Mouse (Mus musculus) G1E (cell line): ENCODE data around the gene Cd93. TPM values are rescaled to one million over a fixed set of nuclear protein-coding genes. Genes with fewer than 3 reads are reported as not detected.
A peak's percentile ranks its signal among the peaks of the same experiment; 100 is the strongest.

ENCODE experiments used
- ATAC-seq: 2 replicates; pipeline ENCODE4 v1.8.0; 2016; ENCODE audit warnings: mild to moderate bottlenecking; ENCODE audit not compliant: insufficient number of reproducible peaks, poor library complexity, low FRiP score, severe bottlenecking; ENCODE audit errors: extremely low read depth
- DNase-seq: peaks from one replicate; pipeline ENCODE4 v3.0.0; 2012; ENCODE audit warnings: low spot score
- H3K27me3 ChIP-seq: 2 replicates; pipeline ENCODE4 v1.6.1; 2012; ENCODE audit warnings: mild to moderate bottlenecking, low read length, inconsistent platforms; ENCODE audit not compliant: insufficient read depth
- H3K36me3 ChIP-seq: replicated peaks from 2 replicates; pipeline ENCODE3; 2012; ENCODE audit warnings: mild to moderate bottlenecking, inconsistent platforms
- H3K4me1 ChIP-seq: 2 replicates; pipeline ENCODE4 v1.6.1; 2012; ENCODE audit warnings: low read depth, low read length, inconsistent platforms, mixed read lengths; ENCODE audit not compliant: insufficient read depth
- H3K4me3 ChIP-seq: 2 replicates; pipeline ENCODE4 v1.5.1; 2012; ENCODE audit warnings: low read depth, mild to moderate bottlenecking, inconsistent platforms, low read length, moderate library complexity, mixed read lengths
- H3K9me3 ChIP-seq: replicated peaks from 2 replicates; pipeline ENCODE4 v1.6.1; 2012; ENCODE audit warnings: inconsistent platforms
- CTCF ChIP-seq: IDR thresholded peaks from 2 replicates; pipeline ENCODE4 v1.5.1; 2012; ENCODE audit warnings: low read depth, low read length, inconsistent platforms, mixed read lengths
- GATA1 ChIP-seq: IDR thresholded peaks from 2 replicates; pipeline ENCODE4 v1.6.1; 2012; ENCODE audit warnings: borderline replicate concordance, low read length, inconsistent platforms, mixed read lengths
- GATA2 ChIP-seq: IDR thresholded peaks from 2 replicates; pipeline ENCODE4 v1.6.1; 2012; ENCODE audit warnings: low read depth, low read length, inconsistent platforms, borderline replicate concordance
- POLR2AphosphoS5 ChIP-seq: IDR thresholded peaks from 2 replicates; pipeline ENCODE4 v1.6.1; 2012; ENCODE audit warnings: low read depth, low read length, inconsistent platforms; ENCODE audit not compliant: insufficient replicate concordance
- TAL1 ChIP-seq: conservative IDR thresholded peaks from 2 replicates; pipeline ENCODE4 v1.6.1; 2012; ENCODE audit warnings: low read depth, low read length, inconsistent platforms, mixed read lengths
- polyA plus RNA-seq: library from polyadenylated mRNA; stranded (reverse); fragments of >175 nt; gene quantifications from 2 replicates; pipeline ENCODE4 v1.2.3, GENCODE M21; 2012
- total RNA-seq, 2 experiments: library from RNA; stranded (forward) in 1 of 2; stranded (reverse) in 1 of 2; fragments of 200-1000 nt in 1 of 2; fragments of >200 nt in 1 of 2; fragmentation: Nextera tagmentation in 1 of 2; gene quantifications; 2 replicates each; pipeline ENCODE4 v1.2.3; 2014 to 2017

The Cd93 gene
- total and polyA plus RNA-seq, 3 experiments: 0.01 to 0.11 TPM; not detected in 1

DNA sequence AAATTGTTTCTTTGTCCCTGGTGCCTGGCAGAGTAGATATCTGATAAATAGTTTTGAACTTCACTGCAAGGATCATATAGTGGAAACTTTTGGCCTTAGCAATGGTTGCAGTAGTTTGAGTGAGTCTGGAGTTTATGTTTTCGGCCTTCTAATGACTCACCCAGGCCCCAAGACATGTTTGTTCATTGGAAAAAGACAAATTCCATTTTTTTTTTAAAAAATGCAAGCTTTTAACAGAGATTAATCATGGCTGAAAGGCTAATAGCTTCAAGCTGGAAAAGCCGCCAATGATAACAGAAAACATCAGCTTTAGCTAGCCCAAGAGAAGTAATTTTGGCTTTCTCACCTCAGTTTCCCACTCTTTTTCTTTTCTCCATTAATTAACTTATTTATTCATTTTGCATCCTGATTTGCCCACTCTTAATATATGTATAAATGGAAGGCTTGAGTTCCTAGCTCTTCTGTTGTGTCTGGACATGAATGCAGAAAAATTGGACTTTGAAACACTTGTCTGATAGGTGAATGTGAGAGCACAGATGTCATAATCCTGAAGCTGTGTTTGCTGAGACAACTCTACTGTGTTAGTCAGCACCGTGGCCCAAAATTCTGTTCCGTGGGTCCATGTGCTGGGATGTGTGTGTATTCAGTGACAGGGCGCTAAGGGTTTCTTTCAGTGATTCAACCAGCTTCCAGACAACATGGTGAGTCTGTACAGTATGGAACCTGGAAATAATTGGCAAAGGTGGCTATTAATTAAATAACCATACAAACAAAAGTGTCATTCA is 44.3 kb downstream of the Cd93 start:
- H3K36me3 ChIP-seq: no peaks in the 10 kb centered on the region
- H3K4me1 ChIP-seq: no peaks in the 10 kb centered on the region
- no peaks in the 10 kb centered on the region for H3K27me3 ChIP-seq
- H3K4me3 ChIP-seq: no peak overlapping the region
- DNase-seq (no peak), ATAC-seq (no peak)
- peaks cover 57% of the 10 kb centered on the region for H3K9me3 ChIP-seq
- TF ChIP-seq GATA1 (no peak), TAL1 (no peak), GATA2 (no peak), CTCF (no peak), POLR2AphosphoS5 (no peak)

DNA sequence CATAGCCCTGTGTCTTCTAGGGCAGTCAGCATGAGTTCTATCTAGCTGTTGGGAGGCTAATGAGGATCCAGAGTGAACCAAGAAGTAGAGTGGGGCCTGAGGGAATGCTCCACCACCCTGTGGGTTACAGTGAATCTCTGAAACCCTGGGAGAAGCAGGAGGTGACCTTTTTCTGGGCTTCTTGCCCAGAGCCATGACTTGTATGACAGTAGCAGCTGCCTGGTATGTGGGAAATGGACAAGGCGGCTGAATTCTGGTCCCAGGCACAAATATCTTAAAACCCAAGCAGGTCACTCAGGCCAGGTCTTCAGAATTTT is 45.6 kb downstream of the Cd93 start:
- H3K4me1 ChIP-seq: no peaks in the 10 kb centered on the region
- TF ChIP-seq GATA2 (no peak), TAL1 (no peak), CTCF (no peak), POLR2AphosphoS5 (no peak), GATA1 (no peak)
- DNase-seq (no peak), ATAC-seq (no peak)
- H3K4me3 ChIP-seq: no peak overlapping the region
- no peaks in the 10 kb centered on the region for H3K27me3 ChIP-seq
- peaks cover 57% of the 10 kb centered on the region for H3K9me3 ChIP-seq
- H3K36me3 ChIP-seq: no peaks in the 10 kb centered on the region

DNA sequence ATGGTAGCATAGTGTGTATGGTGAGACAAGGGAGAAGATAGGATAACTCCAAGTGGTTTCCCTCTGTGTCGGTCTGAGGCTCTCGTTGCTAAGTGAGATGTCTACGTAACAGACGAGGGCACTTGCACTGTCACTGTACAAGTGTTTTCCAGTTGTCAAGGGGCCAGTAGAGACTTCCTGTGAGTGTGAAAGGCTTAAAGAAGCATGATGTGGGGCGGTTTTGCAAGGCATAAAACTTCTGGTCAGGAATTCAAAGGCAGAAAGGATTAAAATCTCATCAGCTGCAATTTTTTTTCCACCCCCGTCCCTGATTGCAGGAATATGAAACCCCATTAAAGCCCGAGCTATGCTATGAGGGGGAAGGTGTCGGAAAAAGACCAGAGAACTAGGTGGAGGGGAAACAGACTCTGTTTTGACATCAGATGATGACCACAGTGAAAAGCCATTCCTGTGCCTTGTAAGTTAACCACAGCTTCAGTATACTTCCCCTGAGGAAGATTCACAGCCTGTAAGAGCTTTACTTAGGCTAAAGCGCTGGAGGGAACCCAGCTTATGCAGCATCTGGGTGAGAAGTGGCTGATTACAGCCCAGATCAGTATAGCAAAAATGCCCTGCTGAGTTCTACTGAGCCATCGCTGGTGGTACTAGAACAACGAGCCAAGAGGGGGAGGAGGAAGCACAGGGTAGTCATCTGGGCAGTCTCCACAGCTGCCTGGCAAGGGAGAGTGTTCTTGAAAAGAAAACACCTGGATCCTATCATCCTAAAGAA is 46.2 kb downstream of the Cd93 start:
- no peak for ATAC-seq
- DNase-seq: no peak
- Histone ChIP-seq H3K4me1 (no peaks in the 10 kb centered on the region), H3K27me3 (no peaks in the 10 kb centered on the region), H3K36me3 (no peaks in the 10 kb centered on the region), H3K9me3 (peaks cover 58% of the 10 kb centered on the region), H3K4me3 (no peak overlapping the region)
- TF ChIP-seq POLR2AphosphoS5: no peak
- TF ChIP-seq GATA2: no peak
- TF ChIP-seq GATA1: no peak
- TF ChIP-seq CTCF: no peak
- no peak for TF ChIP-seq TAL1

DNA sequence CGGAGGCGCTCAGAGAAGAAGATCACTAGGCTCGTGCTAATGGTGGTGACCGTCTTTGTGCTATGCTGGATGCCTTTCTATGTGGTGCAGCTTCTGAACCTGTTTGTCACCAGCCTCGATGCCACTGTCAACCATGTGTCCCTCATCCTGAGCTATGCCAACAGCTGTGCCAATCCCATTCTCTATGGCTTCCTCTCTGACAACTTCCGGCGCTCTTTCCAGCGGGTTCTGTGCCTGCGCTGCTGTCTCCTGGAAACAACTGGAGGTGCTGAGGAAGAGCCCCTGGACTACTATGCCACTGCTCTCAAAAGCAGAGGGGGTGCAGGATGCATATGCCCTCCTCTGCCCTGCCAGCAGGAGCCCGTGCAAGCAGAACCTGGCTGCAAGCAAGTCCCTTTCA is 47.2 kb downstream of the Cd93 start:
- H3K4me1 ChIP-seq: no peaks in the 10 kb centered on the region
- ATAC-seq: no peak
- H3K9me3 ChIP-seq: peaks cover 54% of the 10 kb centered on the region
- H3K4me3 ChIP-seq: no peak overlapping the region; the same call in 1 of the 2 replicates
- H3K36me3 ChIP-seq: no peaks in the 10 kb centered on the region
- TF ChIP-seq POLR2AphosphoS5 (no peak), TAL1 (no peak), GATA1 (no peak), GATA2 (no peak)
- H3K27me3 ChIP-seq: no peaks in the 10 kb centered on the region
- DNase-seq: no peak

DNA sequence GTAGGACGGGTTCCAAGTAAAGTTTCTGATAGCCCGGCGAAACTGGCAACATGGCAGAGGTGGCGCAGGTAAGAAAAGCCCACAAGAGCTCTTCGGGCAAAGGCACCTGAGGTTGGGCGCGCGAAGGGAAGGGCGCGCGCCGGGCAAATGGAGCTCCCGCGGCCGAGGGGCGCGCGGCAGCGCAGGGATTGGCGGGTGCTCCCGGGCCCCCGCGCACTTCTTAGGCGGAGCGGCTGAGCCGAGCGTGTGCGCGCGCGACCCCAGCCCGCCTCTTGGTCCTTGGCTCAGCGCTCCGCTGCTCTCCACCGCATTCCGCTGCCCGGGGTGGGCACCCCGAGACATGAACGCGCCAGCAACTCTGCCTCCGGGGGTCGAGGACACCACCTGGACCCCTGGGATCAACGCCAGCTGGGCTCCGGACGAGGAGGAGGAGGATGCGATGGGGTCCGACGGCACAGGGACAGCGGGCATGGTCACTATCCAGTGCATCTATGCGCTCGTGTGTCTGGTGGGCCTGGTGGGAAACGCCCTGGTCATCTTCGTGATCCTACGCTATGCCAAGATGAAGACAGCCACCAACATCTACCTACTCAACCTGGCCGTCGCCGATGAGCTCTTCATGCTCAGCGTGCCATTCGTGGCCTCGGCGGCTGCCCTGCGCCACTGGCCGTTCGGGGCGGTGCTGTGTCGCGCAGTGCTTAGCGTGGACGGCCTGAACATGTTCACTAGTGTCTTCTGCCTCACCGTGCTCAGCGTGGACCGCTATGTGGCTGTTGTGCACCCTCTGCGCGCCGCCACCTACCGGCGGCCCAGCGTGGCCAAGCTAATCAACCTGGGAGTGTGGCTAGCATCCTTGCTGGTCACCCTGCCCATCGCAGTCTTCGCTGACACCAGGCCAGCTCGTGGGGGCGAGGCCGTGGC is 48.0 kb downstream of the Cd93 start, which contains the start of gene Sstr4:
Gene Sstr4, plus strand, starts transcription at position 214 of the 921 bp plus-strand sequence.
- peaks cover 54% of the 10 kb centered on the region for H3K9me3 ChIP-seq

DNA sequence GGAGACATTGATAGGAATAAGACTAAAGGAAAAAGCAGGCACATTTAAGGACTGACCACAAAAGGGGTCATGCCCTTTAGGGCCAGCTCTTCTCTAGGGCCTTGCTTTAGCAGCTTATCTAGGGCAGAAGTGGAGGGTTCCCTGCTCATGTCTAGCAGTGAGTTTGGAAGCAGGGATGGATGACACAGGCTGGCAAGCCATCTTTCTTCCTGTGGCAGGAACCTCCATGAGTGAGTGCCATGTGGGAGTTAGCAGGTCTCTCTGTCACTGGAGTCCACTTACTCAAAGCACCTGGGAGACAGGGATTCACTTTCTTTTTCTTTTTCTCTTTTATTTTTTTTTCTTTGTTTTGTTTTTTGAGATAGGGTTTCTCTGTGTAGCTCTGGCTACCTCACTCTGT is 49.5 kb downstream of the Cd93 start:
- no peak for ATAC-seq
- no peak for DNase-seq
- Histone ChIP-seq H3K36me3 (no peaks in the 10 kb centered on the region), H3K4me1 (no peaks in the 10 kb centered on the region), H3K27me3 (no peaks in the 10 kb centered on the region), H3K9me3 (peaks cover 51% of the 10 kb centered on the region), H3K4me3 (no peak overlapping the region)
- TF ChIP-seq TAL1 (no peak), POLR2AphosphoS5 (no peak)

More for the DNA sequence above, 48.0 kb downstream of the Cd93 start, which contains the start of gene Sstr4:
- ATAC-seq (no peak), DNase-seq (no peak)
- Histone ChIP-seq H3K4me3 (peak within 1 kb of the TSS; percentile 31; the same call in 1 of the 2 replicates), H3K4me1 (no peaks in the 10 kb centered on the region), H3K27me3 (no peaks in the 10 kb centered on the region), H3K36me3 (no peaks in the 10 kb centered on the region)
- TF ChIP-seq CTCF (no peak), POLR2AphosphoS5 (no peak), GATA1 (no peak), GATA2 (no peak), TAL1 (no peak)
